In genomic region chr11:21194851-21195250, GRCm38 (mm10) we compare ENCODE assay signal across 16 mouse cellular contexts.
"Had no signal": no experiment of that assay in that cellular context is flagged by ENCODE, and none has a peak within 500 bp of the region (broad histone marks: within the 10 kb centered on the region; RNA-seq: fewer than 3 reads in every experiment).

No protein-coding gene starts in this region.

- DNase-seq: cerebellum, adult 2 months; cerebellum, adult 8-10 months; cerebellum, adult 9-10 months; cerebellum, adult 9-11 months; cerebellum, postnatal 25 days; cerebellum, postnatal 36 days; embryo, embryonic 11 days; forebrain, postnatal 0 days; gastrocnemius, adult 2 months; gastrocnemius, postnatal 10 days; gastrocnemius, postnatal 14 days; gastrocnemius, postnatal 25 days; gastrocnemius, postnatal 36 days; heart, adult 11 months; heart, adult 18-20 months; heart, adult 2 months had no signal
